Mouse (Mus musculus) MEL (cell line): ENCODE results near the gene Emilin2.

Source experiments
- CTCF ChIP-seq, 3 experiments: IDR thresholded peaks in 2 of 3; conservative IDR thresholded peaks in 1 of 3; 2 replicates each; pipeline ENCODE4 v1.5.1; 2011 to 2012; ENCODE audit warnings: low read length in 3 of 3, low read depth in 2 of 3, mild to moderate bottlenecking in 2 of 3, improper control_type of control experiment in 1 of 3, inconsistent platforms in 1 of 3, mixed read lengths in 1 of 3, moderate library complexity in 1 of 3; ENCODE audit not compliant: control insufficient read depth in 1 of 3, insufficient read depth in 1 of 3, poor library complexity in 1 of 3, severe bottlenecking in 1 of 3
- EP300 ChIP-seq, 2 experiments: IDR thresholded peaks; 2 replicates each; pipeline ENCODE4 v1.6.1; 2011; ENCODE audit warnings: improper control_type of control experiment in 2 of 2, low read length in 2 of 2, low read depth in 1 of 2, mild to moderate bottlenecking in 1 of 2
- HCFC1 ChIP-seq: IDR thresholded peaks from 2 replicates; pipeline ENCODE4 v1.6.1; 2012; ENCODE audit warnings: low read depth, mild to moderate bottlenecking, inconsistent platforms, low read length, improper control_type of control experiment, moderate library complexity
- KAT2A ChIP-seq: conservative IDR thresholded peaks from 2 replicates; pipeline ENCODE4 v1.6.1; 2012; ENCODE audit warnings: low read depth, low read length, improper control_type of control experiment, inconsistent platforms
- MAFK ChIP-seq: IDR thresholded peaks from 2 replicates; pipeline ENCODE4 v1.6.1; 2011; ENCODE audit warnings: low read depth, mild to moderate bottlenecking, low read length, improper control_type of control experiment, borderline replicate concordance
- NRF1 ChIP-seq: IDR thresholded peaks from 2 replicates; pipeline ENCODE4 v1.6.1; 2014; ENCODE audit warnings: low read depth, mild to moderate bottlenecking, inconsistent platforms, low read length, improper control_type of control experiment, moderate library complexity; ENCODE audit not compliant: poor library complexity, insufficient read depth, severe bottlenecking
- POLR2A ChIP-seq, 2 experiments: IDR thresholded peaks; 2 replicates each; pipeline ENCODE4 v1.6.1; 2011 to 2012; ENCODE audit warnings: low read length in 2 of 2, mild to moderate bottlenecking in 2 of 2, control low read depth in 1 of 2, improper control_type of control experiment in 1 of 2, low read depth in 1 of 2, moderate library complexity in 1 of 2; ENCODE audit not compliant: control insufficient read depth in 1 of 2, insufficient read depth in 1 of 2, poor library complexity in 1 of 2
- POLR2AphosphoS2 ChIP-seq: IDR thresholded peaks from 2 replicates; pipeline ENCODE4 v1.6.1; 2011; ENCODE audit warnings: low read length, improper control_type of control experiment
- TAL1 ChIP-seq: IDR thresholded peaks from 2 replicates; pipeline ENCODE4 v1.6.1; 2012; ENCODE audit warnings: mild to moderate bottlenecking, inconsistent platforms, low read length, moderate library complexity, mixed read lengths

DNA sequence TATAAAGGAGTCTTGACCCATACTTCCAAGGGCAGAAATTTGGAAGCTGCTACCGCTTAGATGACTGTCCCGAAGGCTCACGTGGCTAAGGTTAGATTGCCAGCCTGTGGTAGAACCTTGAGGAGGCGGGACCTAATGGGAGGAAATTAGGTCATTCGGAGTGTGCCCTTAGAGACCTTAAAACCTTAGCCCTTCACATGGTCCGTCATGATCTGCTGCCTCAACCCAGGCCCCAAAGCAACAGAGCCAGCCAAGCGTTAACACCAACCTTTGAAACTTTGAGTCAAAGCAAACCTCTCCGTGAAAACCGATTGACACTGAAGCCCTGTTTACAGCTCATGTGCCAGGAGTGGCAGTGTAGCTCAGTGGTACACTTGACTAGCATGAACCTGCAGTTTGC is 29.1 kb downstream of the Emilin2 start:
- TF ChIP-seq CTCF (IDR thresholded peaks at IDR 0.05 in 2 of 3, conservative IDR thresholded peaks at IDR 0.05 in 1 of 3; ENCODE audit: control insufficient read depth in 1 of 3, insufficient read depth in 1 of 3, low read depth in 2 of 3, low read length in 3 of 3, poor library complexity in 1 of 3, severe bottlenecking in 1 of 3) (no peak), TAL1 (no peak), POLR2A (IDR thresholded peaks at IDR 0.05; ENCODE audit: control insufficient read depth in 1 of 2, insufficient read depth in 1 of 2, low read depth in 1 of 2, low read length in 2 of 2, poor library complexity in 1 of 2) (no peak), EP300 (IDR thresholded peaks at IDR 0.05; ENCODE audit: low read depth in 1 of 2, low read length in 2 of 2) (no peak), MAFK (no peak), KAT2A (no peak), NRF1 (no peak), POLR2AphosphoS2 (no peak), HCFC1 (no peak)
